Mouse (Mus musculus) stomach, postnatal 0 days (tissue): Measurements from ENCODE around the gene Ankrd12. TPM values are rescaled to one million over a fixed set of nuclear protein-coding genes. Genes with fewer than 3 reads are reported as not detected.
"Not testable (repeated sequence)": the region's sequence is repeated elsewhere in the genome, so short reads cannot be mapped to it uniquely, and the experiment has no call there.

Source experiments
- ATAC-seq: fragments of 200-750 bp; cut with Nextera tagmentation; 2 replicates; pipeline ENCODE4 v1.8.0; 2017; ENCODE audit not compliant: low FRiP score, low TSS enrichment
- DNase-seq: peaks from one replicate; pipeline ENCODE4 v3.0.0-alpha.2; 2016; ENCODE audit warnings: low spot score
- H3K27ac ChIP-seq: fragments of 300-500 bp; sonication (generic); replicated peaks from 2 replicates; pipeline ENCODE4 v1.5.1; 2014; ENCODE audit warnings: mild to moderate bottlenecking, control low read depth
- H3K27me3 ChIP-seq: fragments of 300-500 bp; sonication (generic); 2 replicates; pipeline ENCODE4 v1.6.1; 2014; ENCODE audit warnings: low read length; ENCODE audit not compliant: control insufficient read depth, insufficient read depth
- H3K36me3 ChIP-seq: fragments of 300-500 bp; sonication (generic); 2 replicates; pipeline ENCODE4 v1.6.1; 2014; ENCODE audit warnings: low read length, mixed read lengths; ENCODE audit not compliant: control insufficient read depth, insufficient read depth
- H3K4me1 ChIP-seq: fragments of 300-500 bp; sonication (generic); replicated peaks from 2 replicates; pipeline ENCODE4 v1.6.1; 2014; ENCODE audit warnings: antibody characterized with exemption; ENCODE audit not compliant: control insufficient read depth, insufficient read depth
- H3K4me2 ChIP-seq: fragments of 300-500 bp; sonication (generic); replicated peaks from 2 replicates; pipeline ENCODE4 v1.6.1; 2014; ENCODE audit warnings: low read depth, mild to moderate bottlenecking, control low read depth, moderate library complexity
- H3K4me3 ChIP-seq: fragments of 300-500 bp; sonication (generic); 2 replicates; pipeline ENCODE4 v1.5.1; 2014; ENCODE audit warnings: low read depth, low read length, control low read depth
- H3K9ac ChIP-seq: fragments of 300-500 bp; sonication (generic); 2 replicates; pipeline ENCODE4 v1.6.1; 2014; ENCODE audit warnings: mild to moderate bottlenecking, low read length, control low read depth, mixed read lengths
- H3K9me3 ChIP-seq: fragments of 300-500 bp; sonication (generic); 2 replicates; pipeline ENCODE4 v1.6.1; 2016; ENCODE audit warnings: low read length; ENCODE audit not compliant: control insufficient read depth
- CTCF ChIP-seq: IDR thresholded peaks from 2 replicates; pipeline ENCODE4 v1.5.1; 2016; ENCODE audit warnings: antibody characterized with exemption, low read depth, mild to moderate bottlenecking, moderate library complexity
- EP300 ChIP-seq: optimal IDR thresholded peaks from 2 replicates; pipeline ENCODE3; 2016; ENCODE audit warnings: antibody characterized with exemption
- WGBS: fragments of 180-500 bp; shearing (Covaris S2); extraction: QIAGEN DNeasy Blood & Tissue Kit; methylation state at CpG from one replicate; pipeline ENCODE4 v1.1.7; 2014; 5-methylcytosine and 5-hydroxymethylcytosine counted together
- polyA plus RNA-seq: library from polyadenylated mRNA; unstranded; fragments of >200 nt; fragmentation: Nextera tagmentation; extraction: Ambion mirVana; gene quantifications from 2 replicates; pipeline ENCODE4 v1.2.1, GENCODE M21; 2015

The Ankrd12 gene
- polyA plus RNA-seq, 1 experiment from 2014 or later = 23.4 TPM

GRCm38 (mm10) chr17:66007473-66007872 lies 69.4 kb downstream of the Ankrd12 start:
- Histone ChIP-seq H3K27me3 (no peaks in the 10 kb centered on the region), H3K27ac (no peak overlapping the region), H3K9me3 (no peaks in the 10 kb centered on the region), H3K9ac (no peak overlapping the region), H3K36me3 (no peaks in the 10 kb centered on the region), H3K4me1 (no peaks in the 10 kb centered on the region), H3K4me2 (no peak overlapping the region), H3K4me3 (no peak overlapping the region)
- 55% methylated on average over 2 of the region's 2 CpGs for WGBS
- no peak for DNase-seq
- no peak for TF ChIP-seq EP300
- no peak for TF ChIP-seq CTCF
- no peak for ATAC-seq

GRCm38 (mm10) chr17:65988151-65988820 lies 88.6 kb downstream of the Ankrd12 start:
- H3K9me3 ChIP-seq = no peaks in the 10 kb centered on the region
- 0 out of 2 replicates have a peak, but pooled peaks cover 2% of the 10 kb centered on the region for H3K36me3 ChIP-seq
- H3K4me1 ChIP-seq = no peaks in the 10 kb centered on the region
- ATAC-seq (no peak), DNase-seq (no peak)
- H3K27ac ChIP-seq = no peak overlapping the region
- WGBS = 79% methylated on average over 3 of the region's 3 CpGs
- no peak overlapping the region for H3K9ac ChIP-seq
- TF ChIP-seq EP300 (no peak), CTCF (no peak)
- no peaks in the 10 kb centered on the region for H3K27me3 ChIP-seq
- no peak overlapping the region for H3K4me2 ChIP-seq
- no peak overlapping the region for H3K4me3 ChIP-seq

- not testable (repeated sequence) for ATAC-seq, H3K4me3 ChIP-seq, H3K27me3 ChIP-seq, H3K4me2 ChIP-seq, H3K36me3 ChIP-seq, H3K27ac ChIP-seq, H3K9me3 ChIP-seq, H3K9ac ChIP-seq, DNase-seq, H3K4me1 ChIP-seq
Observed at GRCm38 (mm10) chr17:65976720-65977119, 100.2 kb downstream of the Ankrd12 start.

- Histone ChIP-seq H3K27ac (no peak overlapping the region), H3K4me1 (no peaks in the 10 kb centered on the region), H3K9ac (no peak overlapping the region), H3K4me2 (no peak overlapping the region), H3K27me3 (no peaks in the 10 kb centered on the region), H3K4me3 (no peak overlapping the region), H3K36me3 (no peaks in the 10 kb centered on the region), H3K9me3 (no peaks in the 10 kb centered on the region)
- DNase-seq = no peak
- no peak for ATAC-seq
- 65% methylated on average over 11 of the region's 11 CpGs for WGBS
- no peak for TF ChIP-seq CTCF
- TF ChIP-seq EP300 = no peak
Observed at GRCm38 (mm10) chr17:65967751-65968150, 109.1 kb downstream of the Ankrd12 start.

GRCm38 (mm10) chr17:65962263-65962662 lies 114.6 kb downstream of the Ankrd12 start:
- Histone ChIP-seq H3K4me3 (no peak overlapping the region), H3K9me3 (no peaks in the 10 kb centered on the region), H3K4me2 (no peak overlapping the region), H3K9ac (no peak overlapping the region), H3K36me3 (no peaks in the 10 kb centered on the region), H3K27ac (no peak overlapping the region), H3K27me3 (no peaks in the 10 kb centered on the region), H3K4me1 (no peaks in the 10 kb centered on the region; the same call in 1 of the 2 replicates)
- no peak for TF ChIP-seq EP300
- peak; percentile 32 for TF ChIP-seq CTCF
- DNase-seq = no peak
- ATAC-seq = no peak
- WGBS = 94% methylated on average over 2 of the region's 2 CpGs

GRCm38 (mm10) chr17:65961606-65962136 lies 115.2 kb downstream of the Ankrd12 start:
- no peaks in the 10 kb centered on the region for H3K9me3 ChIP-seq
- no peaks in the 10 kb centered on the region for H3K36me3 ChIP-seq
- ATAC-seq = peak; percentile 91
- no peak overlapping the region for H3K4me3 ChIP-seq
- peak; percentile 65 for DNase-seq
- no peaks in the 10 kb centered on the region for H3K27me3 ChIP-seq
- no peak overlapping the region for H3K4me2 ChIP-seq
- TF ChIP-seq EP300 (no peak), CTCF (no peak)
- no peak overlapping the region for H3K9ac ChIP-seq
- no peak overlapping the region for H3K27ac ChIP-seq
- WGBS = 60% methylated on average over 2 of the region's 2 CpGs
- no peaks in the 10 kb centered on the region; the same call in 1 of the 2 replicates for H3K4me1 ChIP-seq
